Mouse (Mus musculus) kidney, adult 2 months (tissue): ENCODE data around the gene Slco2b1. TPM values are rescaled to one million over a fixed set of nuclear protein-coding genes. Genes with fewer than 3 reads are reported as not detected.

ENCODE experiments used
- DNase-seq: peaks from one replicate; pipeline ENCODE4 v3.0.0; 2021
- H3K27ac ChIP-seq: fragments of 200-500 bp; 2 replicates; pipeline ENCODE4 v1.5.1; 2012; ENCODE audit warnings: low read depth, low read length, control low read depth, inconsistent platforms; ENCODE audit not compliant: insufficient read depth
- H3K27me3 ChIP-seq: fragments of 200-500 bp; replicated peaks from 2 replicates; pipeline ENCODE4 v1.6.1; 2012; ENCODE audit warnings: mild to moderate bottlenecking, moderate library complexity, low read length, inconsistent platforms; ENCODE audit not compliant: control insufficient read depth, insufficient read depth
- H3K36me3 ChIP-seq: fragments of 200-500 bp; 2 replicates; pipeline ENCODE4 v1.6.1; 2012; ENCODE audit warnings: mild to moderate bottlenecking, moderate library complexity, low read length, inconsistent platforms; ENCODE audit not compliant: control insufficient read depth, insufficient read depth
- H3K4me1 ChIP-seq: fragments of 200-500 bp; 2 replicates; pipeline ENCODE4 v1.6.1; 2011; ENCODE audit warnings: low read length; ENCODE audit not compliant: control insufficient read depth, insufficient read depth
- H3K4me3 ChIP-seq: fragments of 200-500 bp; 2 replicates; pipeline ENCODE4 v1.5.1; 2011; ENCODE audit warnings: mild to moderate bottlenecking, low read depth, low read length, control low read depth; ENCODE audit not compliant: insufficient read depth
- CTCF ChIP-seq: fragments of 200-500 bp; conservative IDR thresholded peaks from 2 replicates; pipeline ENCODE4 v1.5.1; 2011; ENCODE audit warnings: low read depth, mild to moderate bottlenecking, control low read depth, low read length, moderate library complexity, mixed read lengths; ENCODE audit not compliant: insufficient read depth, insufficient read length
- POLR2A ChIP-seq: fragments of 200-500 bp; IDR thresholded peaks from one replicate; pipeline ENCODE4 v1.6.1; 2011; ENCODE audit warnings: low read depth, low read length, control low read depth
- WGBS: fragments of 180-500 bp; shearing (Covaris S2); methylation state at CpG from one replicate; pipeline ENCODE4 v1.1.7; 2018; 5-methylcytosine and 5-hydroxymethylcytosine counted together
- polyA plus RNA-seq: library from polyadenylated mRNA; depleted of rRNA; stranded (reverse); fragments of >200 nt; gene quantifications from 2 replicates; pipeline ENCODE4 v1.2.3, GENCODE M21; 2012

Gene Slco2b1
- polyA plus RNA-seq, 1 experiment, result 28.4 TPM

DNA sequence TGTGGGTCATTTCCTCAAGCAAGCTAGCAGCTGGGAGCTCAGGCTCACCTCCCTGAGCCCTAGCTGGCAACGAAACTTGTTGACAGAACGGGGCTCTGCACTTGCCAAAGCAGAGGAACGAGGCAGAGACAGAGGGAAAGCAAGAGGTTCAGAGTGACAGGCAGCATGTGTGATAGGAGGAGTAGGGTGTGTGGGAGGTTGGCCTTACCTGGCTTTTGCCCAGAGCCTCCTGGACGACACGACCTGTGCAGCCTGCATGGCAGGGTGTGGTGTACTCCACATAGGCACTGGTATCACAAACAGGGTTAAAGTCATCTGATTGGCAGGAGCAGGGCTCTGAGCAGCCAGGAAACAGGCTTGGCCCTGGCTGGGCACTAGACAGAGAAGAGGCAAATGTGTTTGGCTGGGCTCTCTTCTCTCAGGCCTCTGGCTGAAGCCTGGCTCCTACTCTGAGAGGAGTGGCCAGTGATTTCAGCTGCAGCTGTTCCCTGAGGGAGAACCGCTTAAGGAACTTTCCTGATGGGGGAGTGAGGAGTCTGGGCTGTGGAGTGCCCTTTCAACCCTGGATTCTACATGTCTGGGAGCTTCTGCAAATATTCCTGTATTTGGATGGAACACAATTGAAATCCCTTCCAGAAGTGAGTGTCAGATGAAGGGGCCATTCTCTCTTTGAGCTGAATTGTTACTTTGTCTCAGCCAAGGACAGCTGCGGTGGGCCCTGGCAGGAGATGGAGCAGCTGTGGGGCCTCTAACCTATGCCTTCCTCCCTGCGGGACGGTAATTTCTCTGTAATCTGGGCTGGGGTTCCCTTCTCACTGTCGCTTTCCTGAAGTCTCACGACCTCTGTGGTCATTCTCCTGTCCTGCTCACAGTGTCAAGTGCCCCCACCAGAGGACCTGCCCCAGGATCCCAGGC is 46.3 kb downstream of the Slco2b1 start:
- no peaks in the 10 kb centered on the region for H3K4me1 ChIP-seq
- H3K4me3 ChIP-seq, result no peak overlapping the region
- H3K27me3 ChIP-seq, result no peaks in the 10 kb centered on the region
- no peak overlapping the region for H3K27ac ChIP-seq
- TF ChIP-seq POLR2A (no peak), CTCF (no peak)
- H3K36me3 ChIP-seq, result no peaks in the 10 kb centered on the region
- 38% methylated on average over 11 of the region's 11 CpGs for WGBS
- DNase-seq, result peak; percentile 25

DNA sequence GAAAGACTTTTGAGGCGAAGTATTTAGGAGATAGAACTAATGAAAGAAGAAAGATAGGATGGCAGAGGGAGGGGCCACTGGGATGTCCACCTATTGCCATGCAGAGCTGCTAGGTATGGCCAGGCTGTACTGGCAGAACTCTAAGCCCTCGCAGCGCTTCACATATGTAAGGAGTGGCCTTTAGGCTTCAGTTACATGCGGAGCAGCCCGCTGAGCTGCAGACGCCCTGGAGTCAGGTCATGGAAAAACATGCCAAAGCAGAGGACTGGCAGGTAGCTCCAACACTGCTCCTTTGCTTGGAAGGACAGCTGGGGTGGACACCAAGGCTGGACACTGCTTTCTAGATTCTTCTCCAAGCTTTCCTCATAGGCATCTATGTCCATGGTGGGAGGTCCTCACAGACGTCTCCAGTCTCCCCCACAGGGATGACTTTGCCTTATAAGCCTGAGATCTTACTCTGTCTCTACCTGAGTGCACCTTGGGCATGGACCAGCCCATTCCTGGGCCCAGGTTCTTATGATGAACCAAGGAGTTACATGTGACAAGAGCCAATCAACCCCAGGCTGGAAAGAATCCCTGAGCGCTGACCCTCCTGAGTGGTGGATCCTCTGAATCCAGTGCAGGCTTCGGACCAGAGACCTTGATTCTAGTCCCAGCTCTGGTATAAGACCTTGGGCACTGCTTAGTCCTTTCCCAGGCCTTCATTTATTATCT is 47.5 kb downstream of the Slco2b1 start:
- Histone ChIP-seq H3K27ac (no peak overlapping the region), H3K36me3 (no peaks in the 10 kb centered on the region), H3K4me1 (no peaks in the 10 kb centered on the region), H3K4me3 (no peak overlapping the region), H3K27me3 (no peaks in the 10 kb centered on the region)
- DNase-seq, result no peak
- TF ChIP-seq CTCF (no peak), POLR2A (no peak)
- 89% methylated on average over 9 of the region's 9 CpGs for WGBS

DNA sequence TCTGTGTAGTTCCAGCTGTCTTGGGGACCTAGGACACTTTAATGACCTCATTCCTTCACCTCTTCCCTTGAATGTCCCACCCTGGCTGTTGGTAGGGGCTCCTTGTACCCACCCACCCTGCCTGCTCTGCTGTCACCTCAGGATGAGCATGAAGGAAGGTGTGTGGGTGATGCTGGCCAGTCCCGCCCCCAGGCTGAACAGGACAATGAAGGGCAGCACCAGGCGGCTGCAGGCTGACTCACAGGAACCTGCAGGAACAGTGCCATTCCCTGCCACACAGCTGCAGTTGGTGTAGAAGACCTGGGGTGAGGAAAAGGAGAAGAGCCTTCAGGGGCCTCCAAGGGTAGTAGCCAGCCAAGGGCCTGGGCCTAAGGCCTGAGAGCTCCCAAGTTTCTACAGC is 48.8 kb downstream of the Slco2b1 start:
- TF ChIP-seq CTCF, result no peak
- TF ChIP-seq POLR2A, result no peak
- H3K36me3 ChIP-seq, result no peaks in the 10 kb centered on the region
- no peak for DNase-seq
- 79% methylated on average over 2 of the region's 2 CpGs for WGBS
- H3K27ac ChIP-seq, result no peak overlapping the region
- no peak overlapping the region for H3K4me3 ChIP-seq
- H3K27me3 ChIP-seq, result no peaks in the 10 kb centered on the region
- H3K4me1 ChIP-seq, result no peaks in the 10 kb centered on the region

DNA sequence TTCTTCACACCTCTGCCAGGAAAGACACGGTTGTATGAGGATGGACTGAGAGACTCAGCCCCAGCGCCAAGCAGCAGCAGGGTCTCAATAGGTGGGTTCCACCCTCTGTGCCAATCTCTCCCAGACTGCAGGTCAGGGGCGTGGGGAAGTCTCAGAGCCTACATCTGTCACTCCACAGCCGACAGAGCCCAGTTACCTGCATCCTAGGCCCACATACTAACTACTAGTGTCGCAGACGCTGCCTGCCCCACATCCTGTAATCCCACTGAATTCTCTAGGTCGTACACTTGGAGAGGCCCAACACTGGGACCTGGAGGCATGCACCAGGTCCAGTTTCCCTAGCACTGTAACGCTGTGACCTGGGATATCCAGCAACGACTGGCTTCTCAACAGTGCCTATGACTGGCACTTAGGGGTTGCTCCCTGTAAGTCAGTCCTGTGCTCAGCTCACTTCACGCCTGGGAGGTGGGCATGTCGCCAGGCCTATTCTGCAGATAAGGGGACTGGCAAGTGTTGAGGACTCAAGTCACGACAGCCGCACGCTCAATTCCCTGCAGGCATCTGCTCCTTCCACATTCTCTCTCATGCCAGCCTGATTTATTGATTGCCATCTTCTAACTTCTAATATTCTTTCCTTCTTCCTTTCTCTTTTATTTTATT is 49.4 kb downstream of the Slco2b1 start:
- DNase-seq, result no peak
- TF ChIP-seq CTCF (no peak), POLR2A (no peak)
- Histone ChIP-seq H3K27ac (no peak overlapping the region), H3K4me3 (no peak overlapping the region), H3K4me1 (no peaks in the 10 kb centered on the region), H3K36me3 (no peaks in the 10 kb centered on the region), H3K27me3 (no peaks in the 10 kb centered on the region)
- WGBS, result 74% methylated on average over 14 of the region's 14 CpGs

DNA sequence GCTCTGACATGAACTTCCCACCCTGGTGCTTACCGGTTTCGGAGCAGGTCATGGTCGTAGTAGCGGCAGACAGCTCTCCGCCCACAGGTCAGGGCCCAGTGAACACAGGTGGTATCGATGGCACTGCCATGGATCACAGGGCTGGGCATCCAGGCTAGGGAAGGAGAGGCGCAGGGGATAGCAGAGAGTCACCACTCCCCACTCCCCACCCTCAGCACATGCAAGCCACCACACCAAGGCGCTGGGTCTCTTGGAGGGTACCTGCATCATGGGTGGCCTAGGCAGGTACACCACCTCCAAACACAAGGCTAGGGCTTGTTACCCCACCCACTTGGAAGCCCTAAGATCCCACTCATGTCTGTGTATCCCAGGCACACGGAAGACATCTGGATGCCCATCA is 50.1 kb downstream of the Slco2b1 start:
- Histone ChIP-seq H3K36me3 (no peaks in the 10 kb centered on the region), H3K4me1 (no peaks in the 10 kb centered on the region), H3K27me3 (no peaks in the 10 kb centered on the region), H3K27ac (no peak overlapping the region), H3K4me3 (no peak overlapping the region)
- no peak for DNase-seq
- TF ChIP-seq CTCF, result no peak
- TF ChIP-seq POLR2A, result no peak
- 62% methylated on average over 9 of the region's 9 CpGs for WGBS

DNA sequence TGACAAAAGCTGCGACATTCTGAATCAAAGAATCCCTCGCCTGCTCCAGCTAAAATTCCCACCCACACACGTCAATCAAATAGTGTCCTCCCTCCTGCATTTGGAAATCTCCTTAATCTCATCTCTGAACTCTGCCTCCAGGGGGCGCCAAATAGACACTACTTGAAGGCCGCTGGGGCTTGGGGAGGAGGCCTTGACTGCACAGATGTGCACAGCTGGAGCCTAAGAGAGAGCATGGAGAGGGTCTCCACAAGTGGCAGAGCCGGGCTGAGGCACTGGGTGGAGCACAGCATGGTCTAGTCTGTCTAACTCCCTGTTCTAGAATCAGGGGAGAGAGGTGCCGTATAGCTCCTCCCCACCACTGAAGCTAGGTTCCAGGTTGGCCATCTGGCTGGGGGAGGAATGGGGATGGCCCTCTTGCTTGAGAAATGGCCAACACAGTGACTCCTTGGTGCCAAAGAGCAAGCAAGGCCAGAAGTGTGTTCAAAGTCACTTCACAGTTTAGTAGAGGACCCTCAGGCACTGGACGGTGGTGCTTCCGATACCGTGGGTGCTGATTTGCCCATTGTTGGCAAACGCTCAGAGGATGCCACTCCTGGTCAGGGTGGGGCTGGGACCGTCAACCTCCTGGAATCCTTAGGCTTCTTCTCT is 51.6 kb downstream of the Slco2b1 start:
- peak; percentile 71 for TF ChIP-seq CTCF
- no peak for TF ChIP-seq POLR2A
- Histone ChIP-seq H3K36me3 (no peaks in the 10 kb centered on the region), H3K4me1 (no peaks in the 10 kb centered on the region), H3K4me3 (no peak overlapping the region), H3K27me3 (no peaks in the 10 kb centered on the region), H3K27ac (no peak overlapping the region)
- WGBS, result 47% methylated on average over 12 of the region's 12 CpGs
- DNase-seq, result peak; percentile 77
